Mouse (Mus musculus) layer of hippocampus, postnatal 10 days (tissue): ENCODE measurements at regions not wholly inside any gene's neighbourhood (a gene's known extent, or its start where the extent isn't known, plus 50 kb on each side); places are given as distances from the start of the nearest gene placed in this dataset.
A peak's percentile ranks its signal among the peaks of the same experiment; 100 is the strongest.

Experiments used
- DNase-seq, 2 experiments: peaks; one replicate each; pipeline ENCODE4 v3.0.0; 2021; ENCODE audit warnings: low spot score in 2 of 2

DNA sequence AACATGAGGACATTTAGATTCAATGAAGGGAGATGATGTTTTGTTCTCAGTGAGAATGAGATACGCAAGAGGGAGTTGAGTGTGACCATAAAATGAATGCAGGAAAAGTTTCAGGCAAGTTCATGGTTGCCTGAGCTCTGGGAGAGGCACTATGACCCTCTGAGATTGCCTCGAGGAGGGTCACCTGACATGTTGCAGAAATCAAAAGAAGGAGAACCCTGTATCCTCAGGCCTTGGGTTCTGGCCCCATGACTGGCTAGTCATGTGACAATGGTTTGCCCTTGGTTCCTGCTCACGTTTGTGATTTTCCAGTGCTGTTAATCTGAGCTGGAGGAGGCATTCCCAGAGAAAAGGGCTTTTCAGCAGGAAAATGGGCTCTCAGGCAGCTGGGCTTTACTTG is 98.9 kb downstream of the Mab21l3 start:
- DNase-seq = no peak

DNA sequence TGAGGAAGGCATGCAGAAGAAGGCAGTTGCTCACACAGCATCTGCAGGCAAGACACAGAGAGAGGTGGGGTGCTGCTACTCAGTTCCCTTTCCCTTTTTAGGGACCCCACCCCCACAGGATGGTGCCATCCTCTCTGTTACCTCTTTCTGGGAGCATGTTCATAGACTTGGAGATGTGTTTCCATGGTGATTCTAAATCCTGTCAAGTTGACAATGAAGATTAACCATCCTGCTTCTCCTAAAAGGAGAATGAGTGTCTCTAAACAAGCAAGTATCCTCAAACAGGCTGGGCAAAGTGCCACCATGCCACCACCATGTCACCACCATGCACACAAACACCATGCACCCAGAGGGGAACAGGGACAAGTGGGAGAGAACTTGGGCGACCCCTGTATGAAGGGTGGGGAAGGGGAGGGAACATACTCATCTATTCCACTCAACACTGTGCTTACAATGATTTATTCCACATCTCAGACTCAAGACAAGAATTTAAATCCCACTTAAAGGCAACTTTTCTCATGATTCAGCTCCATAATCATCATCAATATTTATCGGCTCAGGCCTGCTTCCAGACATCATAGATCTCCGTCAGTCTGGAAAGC is 99.6 kb downstream of the Mab21l3 start:
- peak in 1 of 2 experiments; percentile 26 for DNase-seq

DNA sequence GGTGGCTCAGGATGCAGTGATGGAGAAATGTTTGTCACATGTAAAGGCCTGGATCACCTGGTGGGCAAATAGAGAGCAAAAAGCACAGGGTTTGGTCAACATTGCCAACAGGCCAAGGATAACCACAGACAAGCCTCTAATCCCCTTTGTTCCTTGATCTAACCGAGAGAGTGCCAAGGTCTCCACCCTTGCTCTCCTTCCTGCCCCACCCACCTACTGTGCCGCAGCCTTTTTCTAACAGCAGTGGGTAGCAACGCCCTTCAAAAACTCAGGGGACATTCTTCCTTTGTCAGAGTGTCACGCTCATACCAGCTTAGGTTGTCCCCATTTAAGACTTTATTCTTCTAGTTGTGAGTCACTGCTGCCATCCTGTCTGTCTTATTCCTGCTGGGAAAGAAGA is 100.6 kb downstream of the Mab21l3 start:
- no peak for DNase-seq

- DNase-seq = no peak
Observed at GRCm38 (mm10) chr3:101740906-101741305, 107.9 kb downstream of the Mab21l3 start.

DNA sequence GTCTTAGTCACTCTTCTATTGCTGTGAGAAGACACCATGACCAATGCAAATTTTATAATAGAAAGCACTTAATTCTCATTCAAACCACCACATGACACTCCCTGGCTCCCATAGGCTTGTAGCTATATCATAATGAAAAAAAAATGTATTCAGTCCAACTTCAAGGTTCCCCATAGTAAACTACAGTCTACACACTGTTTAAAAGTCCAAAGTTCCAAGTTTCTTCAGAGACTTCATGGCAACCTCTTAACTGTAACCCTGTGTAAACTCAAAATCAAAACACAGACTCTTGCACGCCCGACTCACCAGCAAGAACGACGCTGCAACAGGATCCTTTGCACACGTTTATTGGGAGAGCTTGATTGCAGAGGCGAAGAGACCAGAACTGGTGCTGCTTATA is 111.6 kb downstream of the Mab21l3 start:
- no peak for DNase-seq

- no peak for DNase-seq
Observed at GRCm38 (mm10) chr3:101729044-101729443, 119.7 kb downstream of the Mab21l3 start.

DNA sequence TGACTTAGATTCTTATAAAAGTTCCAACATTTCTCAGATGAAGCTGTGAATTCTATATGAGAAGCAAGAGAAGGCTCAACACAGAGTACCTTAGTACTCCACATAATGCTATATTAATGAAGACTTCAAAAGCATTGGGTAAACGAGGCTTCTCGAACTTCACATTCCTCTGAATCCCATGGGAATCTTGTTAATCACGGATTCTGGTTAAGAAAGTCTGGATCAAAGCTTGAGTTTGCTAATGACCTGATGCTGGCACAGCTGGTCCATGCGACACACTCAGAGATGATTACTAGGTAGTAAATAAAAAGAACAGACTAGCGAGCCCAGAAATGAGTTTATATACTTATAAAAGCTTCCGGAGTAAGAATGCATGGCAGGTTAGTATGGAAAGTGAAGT is 118.4 kb upstream of the Atp1a1 start:
- no peak for DNase-seq

DNA sequence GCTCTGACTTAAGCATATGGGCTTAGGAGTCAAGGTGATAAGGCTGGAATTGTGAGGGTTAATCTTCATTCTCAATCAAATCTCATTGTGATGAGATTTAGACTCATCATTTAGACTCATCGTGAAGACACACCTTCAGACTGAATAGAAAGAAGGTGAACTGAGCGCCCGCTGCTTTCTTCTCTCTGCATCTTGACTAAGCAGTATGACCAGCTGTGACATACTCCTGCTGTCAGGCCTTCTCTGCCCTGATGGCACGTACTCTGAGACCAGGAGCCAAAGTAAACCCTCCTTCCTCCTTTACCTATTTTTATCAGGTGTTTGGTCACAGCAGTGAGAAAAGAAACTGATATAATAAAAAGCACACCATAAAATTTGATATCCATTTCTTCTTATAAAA is 117.5 kb upstream of the Atp1a1 start:
- no peak for DNase-seq

DNA sequence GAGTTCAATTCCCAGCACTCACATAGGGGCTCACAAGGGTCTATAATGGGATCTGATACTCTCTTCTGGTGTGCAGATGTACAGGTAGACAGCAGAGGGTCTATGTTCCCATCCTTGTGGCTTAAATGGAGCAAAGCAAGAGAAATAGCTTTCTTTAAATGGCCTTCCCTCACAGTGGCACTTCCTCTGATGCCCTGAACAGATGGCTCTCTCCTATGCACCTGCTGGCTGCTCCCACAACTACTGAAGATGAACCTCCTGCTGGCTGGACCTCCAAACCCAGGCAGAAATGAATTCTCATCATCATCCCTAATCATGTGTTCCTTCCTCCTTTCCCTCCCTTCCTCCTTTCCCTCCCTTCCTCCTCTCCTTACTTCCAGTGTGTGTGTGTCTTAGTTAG is 110.9 kb upstream of the Atp1a1 start:
- DNase-seq = no peak

- no peak for DNase-seq
Observed at GRCm38 (mm10) chr3:101714810-101715209, 110.3 kb upstream of the Atp1a1 start.

GRCm38 (mm10) chr3:101713669-101714068 is 109.2 kb upstream of the Atp1a1 start:
- no peak for DNase-seq

DNA sequence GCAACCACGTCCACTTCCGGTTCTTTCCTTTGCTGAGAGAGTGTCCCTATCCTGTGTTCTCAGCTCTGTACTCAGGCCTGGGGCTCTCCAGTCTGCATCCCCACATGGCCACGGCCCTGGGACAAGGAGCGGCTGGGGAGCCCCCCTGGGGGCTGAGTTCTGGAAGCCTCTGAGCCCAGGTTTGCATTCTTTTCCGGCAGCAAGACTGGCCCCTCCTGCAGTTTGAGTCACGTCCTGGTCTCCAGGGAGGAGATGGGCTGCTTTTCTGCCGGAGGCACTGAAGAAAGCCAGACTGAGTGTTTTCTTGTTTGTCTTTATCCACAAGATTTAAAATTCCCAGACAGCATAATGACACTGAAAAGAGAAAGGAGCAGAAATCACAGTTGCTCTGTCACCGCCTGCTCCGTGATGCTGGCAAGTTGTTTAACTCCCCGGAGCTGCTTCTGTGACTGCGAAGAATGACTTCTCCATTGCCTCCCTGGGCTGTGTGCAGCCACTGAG is 108.7 kb upstream of the Atp1a1 start:
- DNase-seq = no peak

DNA sequence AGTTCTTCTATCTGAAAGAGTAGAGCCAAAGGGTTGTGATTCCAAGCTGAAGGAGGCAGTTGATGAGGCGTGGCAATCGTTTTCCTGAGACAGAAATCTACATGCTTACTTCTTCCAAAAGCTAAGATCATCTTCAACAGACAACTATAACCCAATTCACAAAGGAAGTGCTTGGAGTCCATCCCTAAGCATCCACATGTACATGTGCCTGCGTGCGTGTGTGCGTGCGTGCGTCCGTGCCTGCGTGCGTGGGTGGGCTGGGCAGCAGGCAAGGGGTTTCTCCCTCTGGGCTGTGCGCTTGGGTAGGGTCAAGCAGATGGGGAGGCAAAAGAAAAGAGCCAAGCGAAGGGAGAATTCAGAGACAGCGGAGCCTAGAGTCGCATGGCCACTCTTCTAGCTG is 108.2 kb upstream of the Atp1a1 start:
- DNase-seq = no peak

- no peak for DNase-seq
Observed at GRCm38 (mm10) chr3:101711594-101712171, 107.2 kb upstream of the Atp1a1 start.

- no peak for DNase-seq
Observed at GRCm38 (mm10) chr3:101709379-101709970, 105.0 kb upstream of the Atp1a1 start.

DNA sequence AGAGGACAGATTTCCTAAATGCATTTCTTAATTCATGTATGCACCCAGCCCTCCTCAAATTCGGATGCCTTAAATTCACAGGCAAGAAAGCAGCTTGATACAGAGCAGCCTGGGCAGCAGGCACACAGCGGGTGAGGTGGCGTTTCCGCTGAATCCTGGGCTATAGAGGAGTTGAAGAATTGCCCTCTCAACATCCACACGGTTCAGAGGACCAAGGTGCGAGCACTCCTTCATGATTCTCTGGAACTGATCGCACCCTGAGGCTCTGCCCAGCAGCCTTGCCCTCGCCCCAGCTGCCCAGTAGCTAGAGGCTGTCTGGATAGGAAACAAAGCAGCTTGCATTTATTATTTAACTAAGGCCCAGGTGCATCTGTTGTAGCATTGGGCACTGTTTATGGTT is 104.3 kb upstream of the Atp1a1 start:
- DNase-seq = no peak

GRCm38 (mm10) chr3:101704919-101705318 is 100.4 kb upstream of the Atp1a1 start:
- DNase-seq = no peak

- DNase-seq = no peak
Observed at GRCm38 (mm10) chr3:101704326-101704725, 99.8 kb upstream of the Atp1a1 start.

DNA sequence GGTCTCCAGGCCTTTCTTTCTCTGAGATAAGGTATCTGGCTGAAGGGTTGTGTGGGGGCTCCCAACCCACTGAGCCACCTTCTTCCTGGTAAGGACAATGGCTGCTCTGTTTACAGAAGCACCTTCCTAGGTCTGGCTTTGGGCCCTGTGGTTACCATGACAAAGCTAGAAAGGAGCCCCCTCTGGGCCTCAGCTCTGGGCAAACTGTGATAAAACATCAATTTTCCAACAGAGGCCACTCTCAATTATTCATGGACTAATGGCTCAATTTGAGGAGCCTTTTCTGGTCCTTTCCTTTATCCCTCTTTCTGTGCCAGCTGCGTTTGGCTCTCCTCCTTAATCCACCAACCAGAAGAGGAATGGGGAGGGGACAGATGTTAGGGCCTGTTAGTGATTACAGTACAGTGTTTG is 97.3 kb upstream of the Atp1a1 start:
- no peak for DNase-seq

- DNase-seq = no peak
Observed at GRCm38 (mm10) chr3:101700974-101701610, 96.6 kb upstream of the Atp1a1 start.

- DNase-seq = no peak
Observed at GRCm38 (mm10) chr3:101699929-101700681, 95.6 kb upstream of the Atp1a1 start.

GRCm38 (mm10) chr3:101696832-101697231 is 92.3 kb upstream of the Atp1a1 start:
- no peak for DNase-seq
